Comparison of ENCODE assay signal across 19 mouse cellular contexts in the genomic region with DNA sequence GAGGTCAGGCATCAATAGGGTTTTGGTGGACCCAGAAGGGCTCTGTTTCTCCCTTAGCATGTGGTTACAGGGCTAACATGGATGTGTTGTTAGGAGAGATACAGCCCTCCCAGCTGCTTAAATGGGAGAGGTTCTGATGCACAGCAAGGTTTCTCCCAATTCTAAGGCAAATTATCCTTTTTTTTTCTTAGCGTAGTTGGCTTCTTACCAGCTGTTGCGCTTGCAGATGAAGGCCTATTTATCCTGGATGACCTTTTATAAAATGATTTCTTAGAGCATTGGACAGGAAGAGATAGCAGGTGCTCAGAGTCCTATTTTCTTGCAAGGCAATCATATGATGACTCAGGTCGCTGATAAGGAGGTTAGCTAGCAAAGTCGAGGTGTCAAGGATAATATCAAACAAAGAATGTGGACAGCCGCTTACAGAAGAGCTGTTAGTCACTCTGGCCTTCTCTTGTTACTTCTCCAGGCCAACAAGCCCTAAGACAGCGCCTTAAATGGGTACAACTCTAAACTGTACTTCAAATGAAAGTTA. TPM values are rescaled to one million over a fixed set of nuclear protein-coding genes. Genes with fewer than 3 reads are reported as not detected.
A peak's percentile ranks its signal among the peaks of the same experiment; 100 is the strongest.
DNase-seq lines count a peak whose midpoint lies in the region; ATAC-seq and TF ChIP-seq lines count a peak whose summit lies in the region.
"Had no signal": no experiment of that assay in that cellular context is flagged by ENCODE, and none has a peak within 500 bp of the region (broad histone marks: within the 10 kb centered on the region; RNA-seq: fewer than 3 reads in every experiment).

No protein-coding gene starts in this region.

- H3K27me3 ChIP-seq in limb, embryonic 13.5 days: no peaks in the 10 kb centered on the region
- no peaks in the 10 kb centered on the region for H3K27me3 ChIP-seq in limb, embryonic 10.5 days (ENCODE audit: low read depth, poor library complexity, severe bottlenecking)
- H3K27me3 ChIP-seq in stomach, embryonic 15.5 days (replicated peaks): no peaks in the 10 kb centered on the region
- H3K27me3 ChIP-seq in stomach, postnatal 0 days (ENCODE audit: control insufficient read depth, insufficient read depth, low read length): no peaks in the 10 kb centered on the region
- H3K27me3 ChIP-seq in embryonic facial prominence, embryonic 14.5 days (replicated peaks; ENCODE audit: control insufficient read depth, insufficient read depth, low read length): no peaks in the 10 kb centered on the region
- H3K27me3 ChIP-seq: forebrain, embryonic 12.5 days; hindbrain, embryonic 13.5 days; limb, embryonic 12.5 days; neural tube, embryonic 12.5 days had no signal

- peaks cover 49% of the 10 kb centered on the region for H3K4me1 ChIP-seq in limb, embryonic 13.5 days
- H3K4me1 ChIP-seq in limb, embryonic 10.5 days: peaks cover 21% of the 10 kb centered on the region
- H3K4me1 ChIP-seq in stomach, embryonic 15.5 days: peaks cover 47% of the 10 kb centered on the region
- peaks cover 9% of the 10 kb centered on the region; the same call in 1 of the 2 replicates for H3K4me1 ChIP-seq in stomach, postnatal 0 days (replicated peaks; ENCODE audit: control insufficient read depth, insufficient read depth)
- H3K4me1 ChIP-seq in embryonic facial prominence, embryonic 14.5 days (ENCODE audit: control insufficient read depth, insufficient read depth, low read length): peaks cover 14% of the 10 kb centered on the region

- peak overlapping the region; percentile 69; the same call in 1 of the 2 replicates for H3K27ac ChIP-seq in limb, embryonic 13.5 days
- no peak overlapping the region for H3K27ac ChIP-seq in limb, embryonic 10.5 days
- peak overlapping the region; percentile 80; the same call in 1 of the 2 replicates for H3K27ac ChIP-seq in stomach, embryonic 15.5 days
- H3K27ac ChIP-seq in stomach, postnatal 0 days (replicated peaks): no peak overlapping the region
- H3K27ac ChIP-seq in embryonic facial prominence, embryonic 14.5 days (replicated peaks; ENCODE audit: low read depth, low read length): peak overlapping the region; percentile 39; the same call in 1 of the 2 replicates
- H3K27ac ChIP-seq: forebrain, embryonic 12.5 days; hindbrain, embryonic 13.5 days; kidney, postnatal 0 days; neural tube, embryonic 12.5 days had no signal

- no peak overlapping the region for H3K9ac ChIP-seq in limb, embryonic 13.5 days
- no peak overlapping the region for H3K9ac ChIP-seq in stomach, embryonic 15.5 days
- H3K9ac ChIP-seq in stomach, postnatal 0 days (ENCODE audit: low read length): no peak overlapping the region
- H3K9ac ChIP-seq in embryonic facial prominence, embryonic 14.5 days (ENCODE audit: low read depth, low read length): no peak overlapping the region
- H3K9ac ChIP-seq: forebrain, embryonic 12.5 days; hindbrain, embryonic 13.5 days; limb, embryonic 12.5 days; neural tube, embryonic 12.5 days had no signal

- no peak overlapping the region for H3K4me3 ChIP-seq in limb, embryonic 13.5 days
- H3K4me3 ChIP-seq in limb, embryonic 10.5 days: no peak overlapping the region
- no peak overlapping the region for H3K4me3 ChIP-seq in stomach, embryonic 15.5 days (replicated peaks)
- no peak overlapping the region for H3K4me3 ChIP-seq in stomach, postnatal 0 days (ENCODE audit: low read depth, low read length)
- no peak overlapping the region for H3K4me3 ChIP-seq in embryonic facial prominence, embryonic 14.5 days (ENCODE audit: low read depth, low read length)
- H3K4me3 ChIP-seq: forebrain, embryonic 12.5 days; hindbrain, embryonic 13.5 days; layer of hippocampus, adult 2 months; left cerebral cortex, adult 2 months; limb, embryonic 12.5 days; megakaryocyte, embryonic 14.5 days; neural tube, embryonic 12.5 days had no signal

- no peaks in the 10 kb centered on the region for H3K9me3 ChIP-seq in limb, embryonic 13.5 days
- H3K9me3 ChIP-seq in limb, embryonic 10.5 days (replicated peaks): no peaks in the 10 kb centered on the region
- H3K9me3 ChIP-seq in stomach, embryonic 15.5 days: no peaks in the 10 kb centered on the region
- no peaks in the 10 kb centered on the region for H3K9me3 ChIP-seq in stomach, postnatal 0 days (ENCODE audit: control insufficient read depth, low read length)
- no peaks in the 10 kb centered on the region for H3K9me3 ChIP-seq in embryonic facial prominence, embryonic 14.5 days (ENCODE audit: control insufficient read depth, low read length)
- H3K9me3 ChIP-seq: forebrain, embryonic 12.5 days; hindbrain, embryonic 13.5 days; limb, embryonic 12.5 days; megakaryocyte, embryonic 14.5 days; neural tube, embryonic 12.5 days had no signal

- H3K36me3 ChIP-seq in limb, embryonic 13.5 days: no peaks in the 10 kb centered on the region
- H3K36me3 ChIP-seq in limb, embryonic 10.5 days: no peaks in the 10 kb centered on the region
- no peaks in the 10 kb centered on the region for H3K36me3 ChIP-seq in stomach, embryonic 15.5 days
- H3K36me3 ChIP-seq in stomach, postnatal 0 days (ENCODE audit: control insufficient read depth, insufficient read depth, low read length): no peaks in the 10 kb centered on the region
- H3K36me3 ChIP-seq in embryonic facial prominence, embryonic 14.5 days (ENCODE audit: control insufficient read depth, insufficient read depth, low read length): no peaks in the 10 kb centered on the region
- H3K36me3 ChIP-seq: forebrain, embryonic 12.5 days; hindbrain, embryonic 13.5 days; limb, embryonic 12.5 days; neural tube, embryonic 12.5 days had no signal

- no peak overlapping the region for H3K4me2 ChIP-seq in limb, embryonic 13.5 days (replicated peaks)
- H3K4me2 ChIP-seq in stomach, embryonic 15.5 days: no peak overlapping the region
- no peak overlapping the region for H3K4me2 ChIP-seq in stomach, postnatal 0 days (replicated peaks; ENCODE audit: low read depth)
- no peak overlapping the region for H3K4me2 ChIP-seq in embryonic facial prominence, embryonic 14.5 days (ENCODE audit: low read depth, low read length)
- H3K4me2 ChIP-seq: forebrain, embryonic 12.5 days; hindbrain, embryonic 13.5 days; limb, embryonic 12.5 days; neural tube, embryonic 12.5 days had no signal

- no peak for TF ChIP-seq EP300 in stomach, postnatal 0 days (optimal IDR thresholded peaks at IDR 0.05)

- no peak for DNase-seq in limb, embryonic 10.5 days (ENCODE audit: low spot score)
- no peak for DNase-seq in stomach, postnatal 0 days (ENCODE audit: low spot score)
- DNase-seq in embryonic facial prominence, embryonic 14.5 days (ENCODE audit: low spot score): no peak
- peak; percentile 43 for DNase-seq in yolk sac, embryonic 10.5 days (ENCODE audit: low spot score)
- no peak for DNase-seq in layer of hippocampus, adult 8-10 months (ENCODE audit: low spot score in 2 of 2)
- DNase-seq: cerebellum, adult 9-11 months; gastrocnemius, postnatal 25 days; lung, adult 2 months; right cerebral cortex, postnatal 14 days had no signal

- ATAC-seq in limb, embryonic 13.5 days (ENCODE audit: low FRiP score, low read depth): no peak
- no peak for ATAC-seq in stomach, embryonic 15.5 days (ENCODE audit: insufficient read depth, low FRiP score, low read depth)
- no peak for ATAC-seq in stomach, postnatal 0 days (ENCODE audit: low FRiP score, low TSS enrichment)
- ATAC-seq in embryonic facial prominence, embryonic 14.5 days (ENCODE audit: low read depth): no peak

- TF ChIP-seq CTCF in stomach, postnatal 0 days (IDR thresholded peaks at IDR 0.05; ENCODE audit: low read depth): no peak

- 80% methylated on average over 6 of the region's 6 CpGs for WGBS in limb, embryonic 13.5 days
- 88% methylated on average over 6 of the region's 6 CpGs for WGBS in limb, embryonic 10.5 days
- 53% methylated on average over 6 of the region's 6 CpGs for WGBS in stomach, embryonic 15.5 days
- WGBS in stomach, postnatal 0 days: 64% methylated on average over 6 of the region's 6 CpGs
- WGBS in embryonic facial prominence, embryonic 14.5 days: 76% methylated on average over 6 of the region's 6 CpGs

RNA-seq across cellular contexts. Expression of gene Serp2, which starts 37.7 kb away (rescaled TPM):
- polyA plus RNA-seq in limb, embryonic 13.5 days (2015; fragmentation: Nextera tagmentation; extraction: Ambion mirVana): 15.0 and 18.7 TPM in 2 replicates
- 17.2 and 17.3 TPM in 2 replicates for polyA plus RNA-seq in limb, embryonic 10.5 days (2016; fragmentation: Nextera tagmentation; extraction: Ambion mirVana)
- 9.0 and 9.2 TPM in 2 replicates for polyA plus RNA-seq in stomach, embryonic 15.5 days (2015; fragmentation: Nextera tagmentation; extraction: Ambion mirVana)
- polyA plus RNA-seq in stomach, postnatal 0 days (2015; fragmentation: Nextera tagmentation; extraction: Ambion mirVana): 7.4 and 8.0 TPM in 2 replicates
- polyA plus RNA-seq in embryonic facial prominence, embryonic 14.5 days (2014; fragmentation: Nextera tagmentation; extraction: Ambion mirVana): 12.5 and 13.1 TPM in 2 replicates
- total RNA-seq in layer of hippocampus, adult 8-10 months (2022): 100 to 1,000 TPM; 112 to 138 (median 129) TPM

Comparison
In these comparisons a context has a peak if more than half of its experiments do, and no peak if none do; other contexts are left out.
1. H3K27ac ChIP-seq: peak in limb, embryonic 13.5 days (single experiment), stomach, embryonic 15.5 days (single experiment) and embryonic facial prominence, embryonic 14.5 days (single experiment); none in limb, embryonic 10.5 days (single experiment) and stomach, postnatal 0 days (single experiment).